ENCODE assay signal across 12 mouse cellular contexts in the genomic region with DNA sequence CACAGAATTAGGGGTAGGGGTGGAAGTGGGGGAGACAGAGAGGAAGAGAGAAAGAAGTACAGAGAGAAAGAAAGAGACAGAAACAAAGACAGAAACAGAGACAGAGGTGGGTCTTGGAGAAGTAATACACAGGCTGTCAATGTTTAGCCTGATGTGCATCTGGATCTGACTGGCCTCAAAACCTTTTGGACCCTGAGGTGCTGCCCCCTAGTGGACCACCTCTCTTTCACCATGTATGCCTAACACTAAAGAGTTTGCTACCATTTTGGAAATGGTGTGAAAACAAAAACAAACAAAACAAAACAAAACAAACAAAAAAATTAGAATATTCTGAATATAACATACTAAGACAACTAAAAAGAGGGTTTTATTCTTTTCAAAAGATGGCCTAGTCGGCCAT.
DNase-seq lines count a peak whose midpoint lies in the region; ATAC-seq and TF ChIP-seq lines count a peak whose summit lies in the region.
"Had no signal": no experiment of that assay in that cellular context is flagged by ENCODE, and none has a peak within 500 bp of the region (broad histone marks: within the 10 kb centered on the region; RNA-seq: fewer than 3 reads in every experiment).

No protein-coding gene starts in this region.

- ATAC-seq in liver, postnatal 0 days, result no peak

- no peaks in the 10 kb centered on the region for H3K79me2 ChIP-seq in MEL (ENCODE audit: control insufficient read depth, insufficient read depth, low read length, poor library complexity)

- peak; percentile 9; the same call in 1 of the 2 replicates for TF ChIP-seq RAD21 in MEL (IDR thresholded peaks at IDR 0.05; ENCODE audit: low read depth, low read length)

- intact Hi-C loops in left cerebral cortex, adult 2 months (cut with DNase I), result no loop called here

- H3K27me3 ChIP-seq in MEL (ENCODE audit: control insufficient read depth in 1 of 2, insufficient read depth in 2 of 2, low read length in 2 of 2), result no peaks in the 10 kb centered on the region
- H3K27me3 ChIP-seq in liver, postnatal 0 days (ENCODE audit: insufficient read depth, low read length), result no peaks in the 10 kb centered on the region
- H3K27me3 ChIP-seq: hindbrain, embryonic 12.5 days; megakaryocyte, embryonic 14.5 days had no signal

- H3K36me3 ChIP-seq in MEL (ENCODE audit: control insufficient read depth in 1 of 2, insufficient read depth in 2 of 2, low read length in 2 of 2), result no peaks in the 10 kb centered on the region
- no peaks in the 10 kb centered on the region for H3K36me3 ChIP-seq in liver, postnatal 0 days (replicated peaks; ENCODE audit: insufficient read depth, low read length)
- H3K36me3 ChIP-seq: forebrain, embryonic 12.5 days; hindbrain, embryonic 12.5 days had no signal

- H3K9ac ChIP-seq in MEL (ENCODE audit: control insufficient read depth, low read depth, low read length, poor library complexity, severe bottlenecking), result no peak overlapping the region
- H3K9ac ChIP-seq in liver, postnatal 0 days (replicated peaks), result no peak overlapping the region
- H3K9ac ChIP-seq: forebrain, embryonic 12.5 days; hindbrain, embryonic 12.5 days had no signal

- WGBS in liver, postnatal 0 days (ENCODE audit: insufficient replicate concordance), result 71% methylated on average over 1 of the region's 1 CpGs

- no peak for TF ChIP-seq POLR2A in MEL (IDR thresholded peaks at IDR 0.05; ENCODE audit: control insufficient read depth in 1 of 2, insufficient read depth in 1 of 2, low read depth in 1 of 2, low read length in 2 of 2, poor library complexity in 1 of 2)

- H3K4me3 ChIP-seq in left cerebral cortex, adult 2 months, result no peak overlapping the region
- no peak overlapping the region for H3K4me3 ChIP-seq in MEL (ENCODE audit: control insufficient read depth in 1 of 2, insufficient read depth in 1 of 2, low read depth in 2 of 2, low read length in 2 of 2)
- H3K4me3 ChIP-seq in liver, postnatal 0 days (ENCODE audit: low read depth, low read length), result no peak overlapping the region
- H3K4me3 ChIP-seq: forebrain, embryonic 12.5 days; hindbrain, embryonic 12.5 days; megakaryocyte, embryonic 14.5 days had no signal

- H3K27ac ChIP-seq in left cerebral cortex, adult 2 months, result no peak overlapping the region
- no peak overlapping the region for H3K27ac ChIP-seq in MEL (ENCODE audit: control insufficient read depth, low read depth, low read length)
- no peak overlapping the region for H3K27ac ChIP-seq in liver, postnatal 0 days (ENCODE audit: low read depth)
- H3K27ac ChIP-seq: forebrain, embryonic 12.5 days; hindbrain, embryonic 12.5 days had no signal

- no peak overlapping the region for H3K4me2 ChIP-seq in liver, postnatal 0 days (ENCODE audit: low read depth, low read length)
- H3K4me2 ChIP-seq: forebrain, embryonic 12.5 days; hindbrain, embryonic 12.5 days had no signal

- no peaks in the 10 kb centered on the region for H3K9me3 ChIP-seq in MEL (replicated peaks; ENCODE audit: insufficient read depth, low read length)
- H3K9me3 ChIP-seq in liver, postnatal 0 days (ENCODE audit: low read length), result no peaks in the 10 kb centered on the region
- H3K9me3 ChIP-seq: forebrain, embryonic 12.5 days; hindbrain, embryonic 12.5 days; megakaryocyte, embryonic 14.5 days had no signal

- no peaks in the 10 kb centered on the region for H3K4me1 ChIP-seq in MEL (ENCODE audit: control insufficient read depth in 1 of 2, insufficient read depth in 2 of 2, low read length in 2 of 2)
- no peaks in the 10 kb centered on the region for H3K4me1 ChIP-seq in liver, postnatal 0 days (ENCODE audit: insufficient read depth)
- H3K4me1 ChIP-seq: hindbrain, embryonic 12.5 days; megakaryocyte, embryonic 14.5 days had no signal

- no peak for TF ChIP-seq EP300 in MEL (IDR thresholded peaks at IDR 0.05; ENCODE audit: low read depth in 1 of 2, low read length in 2 of 2)
- TF ChIP-seq EP300 in liver, postnatal 0 days (IDR thresholded peaks at IDR 0.05; ENCODE audit: low read depth), result no peak

- DNase-seq in adrenal gland, postnatal 36 days, result peak; percentile 1 to 25
- no peak for DNase-seq in adrenal gland, postnatal 4 days (ENCODE audit: low spot score in 2 of 2)
- DNase-seq in left cerebral cortex, adult 2 months (ENCODE audit: extremely low spot score in 1 of 2, low spot score in 2 of 2), result no peak
- no peak for DNase-seq in left cerebral cortex, adult 9 months (ENCODE audit: low spot score in 2 of 2)
- peak; percentile 7 for DNase-seq in MEL (ENCODE audit: low read depth, low spot score)
- no peak for DNase-seq in liver, postnatal 0 days
- no peak for DNase-seq in thymus, postnatal 0 days (ENCODE audit: low spot score)
- DNase-seq in right cerebral cortex, adult 18-20 months, result no peak
- DNase-seq: heart, adult 11 months had no signal

- peak; percentile 34 for TF ChIP-seq CTCF in left cerebral cortex, adult 2 months (IDR thresholded peaks at IDR 0.05)
- TF ChIP-seq CTCF in MEL (IDR thresholded peaks at IDR 0.05 in 2 of 3, conservative IDR thresholded peaks at IDR 0.05 in 1 of 3; ENCODE audit: control insufficient read depth in 1 of 3, insufficient read depth in 1 of 3, low read depth in 2 of 3, low read length in 3 of 3, poor library complexity in 1 of 3, severe bottlenecking in 1 of 3), result peak; percentile 22 to 36 (median 28); a peak in 4 of 6 replicates
- TF ChIP-seq CTCF in liver, postnatal 0 days (IDR thresholded peaks at IDR 0.05; ENCODE audit: low read depth), result peak; percentile 28; the same call in 1 of the 2 replicates

TF ChIP-seq in MEL, 35 proteins besides CTCF, POLR2A, EP300 and RAD21:
- no peak for TF ChIP-seq ELF1 (IDR thresholded peaks at IDR 0.05; ENCODE audit: low read depth, low read length)
- TF ChIP-seq SMC3 (IDR thresholded peaks at IDR 0.05; ENCODE audit: low read depth, low read length), result peak; percentile 29; the same call in 1 of the 2 replicates
- no peak for TF ChIP-seq POLR2AphosphoS2 (IDR thresholded peaks at IDR 0.05; ENCODE audit: low read length)
- no peak for TF ChIP-seq RCOR1 (IDR thresholded peaks at IDR 0.05; ENCODE audit: low read depth, low read length)
- no peak for TF ChIP-seq MAZ (IDR thresholded peaks at IDR 0.05; ENCODE audit: low read depth, low read length)

Comparison
In these comparisons a context has a peak if more than half of its experiments do, and no peak if none do; other contexts are left out.
1. DNase-seq: peak in adrenal gland, postnatal 36 days (2 of 2) and MEL (single experiment); none in adrenal gland, postnatal 4 days (0 of 2), left cerebral cortex, adult 2 months (0 of 2), left cerebral cortex, adult 9 months (0 of 2), liver, postnatal 0 days (single experiment), thymus, postnatal 0 days (single experiment) and right cerebral cortex, adult 18-20 months (single experiment).
2. Peak in every context shown above with its lines, with median percentiles within 50 percentile points of each other: CTCF ChIP-seq.